Mouse (Mus musculus) testis, postnatal 14 days (tissue): ENCODE data around the gene Vac14.

ENCODE experiments used
- DNase-seq: peaks from one replicate; pipeline ENCODE4 v3.0.0; 2021; ENCODE audit warnings: low spot score

Vac14 gene

DNA sequence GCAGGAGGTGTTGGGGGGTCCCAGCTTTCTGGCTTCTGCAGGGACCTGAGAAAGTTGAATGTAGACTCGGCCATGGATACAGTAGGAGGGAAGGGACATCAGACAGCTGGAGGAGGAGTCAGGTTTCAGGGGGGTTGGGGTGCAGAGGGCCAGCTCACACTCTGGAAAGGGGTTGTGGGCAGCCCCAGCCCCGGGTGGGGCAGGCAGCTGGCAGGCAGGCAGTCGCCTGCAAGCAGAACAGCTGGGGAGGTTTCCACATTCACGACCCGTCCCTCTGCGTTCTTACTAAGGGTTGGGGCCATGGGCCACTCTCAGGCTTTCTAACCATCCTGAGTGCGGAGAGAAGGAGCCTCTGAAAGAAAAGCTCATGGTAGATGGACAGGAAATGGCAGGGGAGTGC lies 98.7 kb downstream of the Vac14 start:
- no peak for DNase-seq

DNA sequence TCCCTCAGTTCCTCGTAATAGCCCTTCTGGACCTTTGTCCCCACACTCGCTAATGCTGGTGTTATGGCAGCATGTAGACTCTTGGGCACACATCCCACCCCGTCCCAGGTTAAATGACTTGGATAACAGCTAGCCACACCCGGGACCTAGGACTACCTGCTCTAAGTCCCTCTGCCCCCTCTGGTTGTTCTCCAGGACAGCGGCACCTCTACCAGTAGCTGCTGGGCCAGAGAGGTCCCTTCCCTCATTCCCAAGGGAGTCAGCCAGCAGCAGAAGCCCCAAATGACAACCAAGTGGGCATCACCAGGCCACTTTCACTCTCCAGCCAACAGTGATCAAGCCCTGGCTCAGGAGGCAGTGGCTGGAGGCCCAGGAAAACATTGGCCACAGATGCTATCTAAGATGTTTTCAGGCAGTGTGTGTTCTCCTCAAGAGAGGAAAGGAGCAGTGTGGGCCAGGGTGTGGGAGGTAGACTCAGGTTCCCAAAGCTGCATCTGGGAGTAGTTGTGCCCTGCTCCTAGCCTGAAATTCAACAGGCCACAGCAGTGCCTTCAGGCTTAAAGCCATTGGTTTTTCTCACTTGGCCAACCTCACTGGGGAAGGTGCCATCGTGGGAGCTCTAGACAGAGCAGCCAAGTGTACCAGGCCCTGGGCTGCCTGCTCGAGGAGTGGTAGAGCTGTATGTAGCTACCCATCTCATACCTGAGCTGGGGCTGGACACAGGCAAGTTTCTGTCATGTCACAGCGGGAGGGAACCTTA lies 100.0 kb downstream of the Vac14 start:
- DNase-seq: no peak

DNA sequence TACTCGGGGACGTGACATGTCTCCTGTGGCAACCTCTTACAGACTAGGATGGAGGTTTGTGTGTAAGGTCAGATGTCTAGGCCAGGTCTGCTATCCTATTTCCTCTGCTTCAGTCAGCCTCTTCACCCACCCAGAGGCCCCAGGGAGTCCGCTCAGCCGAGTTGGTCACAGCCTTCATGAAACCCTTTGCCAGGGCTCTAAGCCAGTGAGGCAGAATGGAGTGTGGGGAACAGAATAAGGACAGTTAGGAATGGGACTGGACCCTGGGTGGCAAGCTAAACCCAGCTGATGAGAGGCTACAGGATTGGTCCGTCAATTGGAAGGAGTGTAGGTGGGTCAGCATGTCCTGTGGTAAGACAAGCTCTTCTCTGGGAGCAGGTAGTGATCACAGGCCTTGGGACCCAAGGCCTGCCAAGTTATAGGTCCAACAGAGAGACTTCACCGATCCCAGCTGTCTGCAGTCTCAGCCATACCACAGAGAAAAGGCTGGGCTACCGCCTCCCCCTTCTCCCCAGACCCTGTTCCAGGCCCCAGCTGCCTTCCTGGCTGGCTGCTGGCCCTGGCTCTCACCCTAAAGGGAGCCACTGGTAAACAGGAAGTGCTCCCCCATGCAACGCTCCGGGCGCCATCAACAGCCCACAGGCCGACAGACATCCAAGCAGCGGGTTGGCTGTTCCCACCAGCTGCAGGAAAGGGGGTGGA lies 100.7 kb downstream of the Vac14 start:
- no peak for DNase-seq

DNA sequence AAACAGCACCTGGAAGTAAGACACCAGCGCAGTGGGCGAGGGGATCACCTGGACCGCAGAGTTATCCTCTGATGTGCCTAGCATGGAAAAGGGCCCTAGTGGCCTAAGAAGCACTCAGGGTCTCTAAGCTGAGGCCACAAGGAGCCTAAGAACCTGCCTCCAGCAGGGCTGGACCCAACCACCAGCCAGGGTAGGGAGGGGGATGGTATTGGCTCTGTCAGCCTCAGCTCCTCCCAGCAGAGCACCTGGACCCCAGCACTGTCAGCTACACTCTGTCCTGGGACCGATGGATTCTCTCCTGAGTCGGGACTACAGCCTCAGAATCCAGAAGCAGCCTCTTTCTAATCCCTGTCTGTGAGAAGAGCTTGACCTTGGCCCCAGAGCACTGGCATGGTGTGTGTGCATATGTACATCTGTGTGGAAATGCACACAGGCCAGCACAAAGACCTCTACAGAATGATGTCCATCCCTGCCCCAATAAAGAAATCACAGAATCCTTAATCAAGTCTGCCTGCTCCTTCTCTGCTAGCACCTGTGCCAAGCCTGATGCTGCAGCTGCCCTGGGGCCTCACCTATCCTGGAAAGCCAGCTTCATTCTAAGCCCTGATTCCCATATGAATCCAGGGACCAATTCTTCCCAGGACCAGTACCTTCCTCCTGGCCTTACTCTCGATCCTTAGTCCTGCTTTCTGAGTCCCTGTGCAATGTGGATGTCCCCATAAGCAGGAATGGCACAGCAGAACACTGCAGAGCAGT lies 101.7 kb downstream of the Vac14 start:
- DNase-seq: no peak

DNA sequence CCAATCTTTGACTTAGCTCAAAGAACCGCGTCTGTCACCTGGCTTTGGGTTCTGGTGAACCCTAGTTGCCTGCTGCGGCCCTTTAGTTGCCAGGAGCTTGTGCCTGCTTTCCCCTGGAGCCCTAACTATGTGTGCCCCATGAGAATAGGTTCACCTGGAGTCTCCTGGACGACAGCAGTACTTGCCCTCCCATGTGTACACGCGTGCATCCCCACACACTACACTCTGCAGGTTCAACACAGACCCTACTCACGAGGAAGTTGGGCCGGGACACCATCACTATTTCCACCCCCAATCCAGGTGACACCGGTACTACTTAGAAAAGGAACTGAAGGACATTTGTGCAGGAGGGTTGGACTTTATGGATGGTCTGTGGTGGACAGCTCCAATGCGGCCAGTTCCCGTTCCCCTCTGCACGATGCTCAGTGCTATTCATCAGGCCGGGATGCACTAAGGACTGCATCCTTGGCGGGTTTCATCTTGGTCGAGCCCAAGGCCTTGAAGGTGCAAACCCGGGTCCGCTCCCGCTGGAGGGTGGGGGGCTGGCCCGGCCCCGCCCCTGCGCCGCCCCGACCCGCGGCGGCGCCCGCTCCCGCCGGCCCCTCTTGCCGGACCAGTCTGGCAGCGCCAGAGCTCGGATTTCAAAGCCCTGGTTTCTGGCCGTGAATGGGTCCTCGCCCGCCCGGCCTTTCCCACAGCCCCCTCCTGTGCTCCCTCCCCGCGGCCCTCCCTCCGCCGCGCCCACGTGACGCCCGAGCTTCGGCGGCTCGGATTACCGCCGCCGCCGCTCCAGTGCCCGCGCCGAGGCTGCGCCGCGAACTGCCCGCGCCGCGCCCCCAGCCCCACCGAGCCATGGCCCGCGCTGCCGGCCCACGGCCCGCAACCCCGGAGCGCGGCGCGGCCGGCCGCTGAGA lies 102.6 kb downstream of the Vac14 start, which contains the start of gene Mtss1l:
Gene Mtss1l, plus strand, starts transcription at position 792 of the 914 bp plus-strand sequence.
- DNase-seq: peak; percentile 73

DNA sequence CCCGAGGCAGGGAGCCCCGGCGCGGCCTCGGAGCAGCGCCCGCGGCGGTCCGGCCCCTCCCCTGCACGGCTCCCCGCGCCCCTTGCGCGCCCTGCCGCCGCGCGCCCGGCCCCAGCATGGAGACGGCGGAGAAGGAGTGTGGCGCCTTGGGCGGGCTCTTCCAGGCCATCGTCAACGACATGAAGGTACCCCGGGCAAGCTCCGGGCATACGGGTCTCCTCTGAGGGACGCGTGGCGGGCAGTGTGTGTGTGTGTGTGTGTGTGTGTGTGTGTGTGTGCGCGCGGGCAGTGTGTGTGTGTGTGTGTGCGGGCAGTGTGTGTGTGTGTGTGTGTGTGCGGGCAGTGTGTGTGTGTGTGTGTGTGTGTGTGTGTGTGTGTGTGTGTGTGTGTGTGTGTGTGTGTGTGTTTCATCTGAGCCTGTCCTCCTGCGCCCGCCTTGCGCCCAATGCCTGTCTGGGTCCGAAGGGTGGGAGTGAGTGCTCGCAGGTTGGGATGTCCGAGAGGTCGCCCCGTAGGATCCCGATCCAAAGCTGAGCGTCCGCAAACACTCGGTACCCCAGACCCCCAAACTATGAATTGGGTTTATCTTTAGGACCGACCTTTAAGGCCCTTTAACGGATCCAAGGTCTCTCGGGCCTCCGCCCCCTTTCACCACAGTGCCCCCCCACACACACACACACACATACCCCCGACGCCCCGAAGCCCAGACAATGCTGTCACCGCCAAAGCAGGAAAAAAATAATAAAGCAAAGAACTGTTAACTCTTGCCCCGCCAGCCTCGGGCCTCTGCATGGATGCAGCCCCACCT lies 103.4 kb downstream of the Vac14 start:
- no peak for DNase-seq

DNA sequence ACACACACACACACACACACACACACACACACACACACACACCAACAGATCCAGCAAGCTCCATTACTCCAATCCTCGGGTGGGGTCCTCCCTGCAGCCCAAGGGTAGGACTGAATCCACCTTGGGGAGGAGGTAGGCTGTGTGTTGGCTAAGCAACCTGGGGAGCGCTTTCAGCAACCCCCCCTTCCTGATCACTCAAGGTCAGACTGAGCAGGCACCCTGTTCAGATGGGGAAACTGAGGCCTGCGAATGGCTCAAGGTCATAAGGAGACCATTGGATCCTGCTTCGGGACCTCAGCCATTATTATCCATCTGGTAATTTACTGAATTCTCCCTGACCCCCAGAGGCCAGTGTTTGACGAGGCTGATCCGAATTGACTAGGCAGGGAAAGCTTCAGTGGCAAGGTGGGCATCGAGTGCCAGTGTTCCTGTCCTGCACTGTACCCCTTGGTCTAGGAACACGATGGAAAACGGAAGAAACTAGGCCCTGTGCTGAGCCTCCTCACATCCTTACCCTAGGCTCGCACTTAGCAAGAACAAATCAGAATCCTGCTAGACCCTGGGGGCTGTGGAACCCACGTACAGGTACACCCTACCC lies 104.1 kb downstream of the Vac14 start:
- no peak for DNase-seq

DNA sequence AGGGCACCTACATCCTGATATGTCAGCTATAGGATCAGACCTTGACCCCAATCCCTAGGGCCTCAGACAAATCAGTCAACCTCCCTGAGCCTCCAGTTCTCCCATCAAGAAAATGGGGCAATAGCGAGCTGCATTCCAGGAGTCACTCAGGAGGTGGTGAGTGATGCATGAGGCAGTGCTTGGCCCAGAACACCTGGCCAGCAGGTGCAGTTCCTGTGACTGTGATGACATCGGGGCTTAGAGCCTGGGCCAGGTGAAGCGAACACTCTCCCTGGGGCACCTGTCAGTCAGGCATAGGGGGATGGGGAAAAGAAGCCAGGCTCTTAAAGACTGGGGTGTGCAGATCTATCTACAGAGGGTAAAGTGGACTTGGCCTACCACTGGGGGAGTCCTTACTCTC lies 106.1 kb downstream of the Vac14 start:
- DNase-seq: no peak

DNA sequence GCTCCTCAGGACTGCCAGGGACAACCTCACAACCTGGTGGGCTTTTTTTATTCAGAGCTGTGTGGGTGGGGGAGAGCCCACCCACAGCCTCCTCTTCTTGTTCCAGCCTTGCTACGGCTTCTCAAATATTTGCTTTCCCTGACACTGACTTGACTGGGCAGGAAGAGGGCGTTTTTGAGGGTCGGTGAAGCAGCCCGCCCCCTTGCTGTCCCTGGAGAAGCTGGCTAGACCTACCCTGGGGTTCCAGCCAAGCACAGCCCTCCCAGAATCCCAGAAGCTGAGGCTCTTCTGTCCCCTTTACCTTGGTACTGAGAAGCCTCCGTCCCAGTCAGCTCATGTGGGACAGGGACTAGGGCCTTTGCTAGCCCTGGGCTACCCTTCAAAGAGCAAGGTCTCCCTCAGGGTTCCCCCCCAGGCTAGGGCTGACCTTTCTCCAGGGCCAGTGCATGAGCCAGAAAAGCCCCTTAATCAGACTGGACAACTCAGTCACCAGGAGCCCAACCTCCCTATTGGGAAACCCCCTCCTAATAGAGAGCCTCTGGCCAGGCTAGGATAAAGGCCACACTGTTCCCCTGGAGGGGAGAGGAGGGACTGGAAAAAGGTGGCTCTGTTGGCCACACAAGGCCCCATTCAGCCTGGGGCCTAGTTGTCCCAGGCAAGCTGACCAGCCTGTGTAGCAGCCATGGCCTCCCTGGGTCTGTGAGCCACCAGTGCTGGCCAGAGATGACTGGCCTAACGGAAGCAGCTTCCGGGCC lies 106.9 kb downstream of the Vac14 start:
- DNase-seq: no peak

DNA sequence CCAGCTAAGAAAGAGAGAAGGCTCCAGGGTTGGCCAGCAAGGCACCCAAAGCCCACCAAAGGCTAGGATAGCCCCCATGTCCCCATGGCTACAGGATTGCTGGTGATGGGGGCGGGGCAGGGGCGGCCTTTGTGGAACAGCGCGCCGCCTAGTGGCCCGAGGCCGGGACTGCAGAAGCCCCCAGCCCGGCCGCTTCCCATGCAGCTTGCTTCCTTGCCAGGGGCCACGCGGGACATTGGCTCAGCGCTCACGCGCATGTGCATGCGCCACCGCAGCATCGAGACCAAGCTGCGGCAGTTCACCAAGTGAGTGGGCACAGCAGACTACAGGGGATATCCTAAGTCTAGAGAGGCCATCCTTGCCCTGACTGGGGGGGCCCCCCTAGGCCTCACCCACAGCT lies 108.5 kb downstream of the Vac14 start:
- peak; percentile 65 for DNase-seq

DNA sequence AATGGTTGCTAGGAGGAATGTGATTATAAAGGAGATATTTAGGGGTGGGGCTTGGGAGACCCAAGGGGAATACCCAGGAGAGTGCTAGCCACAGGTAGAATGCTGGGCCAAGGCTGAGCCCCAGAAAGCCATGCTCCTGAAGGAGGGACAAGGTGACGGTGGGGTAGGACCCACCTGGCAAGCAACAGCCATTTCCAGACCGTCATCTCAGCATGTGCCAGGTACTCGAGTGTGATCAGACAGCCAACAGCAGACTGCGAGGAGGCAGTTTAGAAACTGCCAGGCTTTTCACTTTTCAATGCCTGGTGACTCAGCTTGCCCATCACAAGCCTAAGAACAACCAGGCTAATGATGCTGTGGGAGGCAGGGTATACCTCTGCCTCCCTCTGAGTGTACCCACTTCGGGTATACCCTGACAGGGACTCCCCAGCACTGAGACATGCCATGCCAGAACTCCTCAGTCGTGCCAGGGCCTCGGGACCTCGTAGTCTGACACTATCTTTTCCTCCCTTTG lies 113.0 kb downstream of the Vac14 start:
- no peak for DNase-seq

DNA sequence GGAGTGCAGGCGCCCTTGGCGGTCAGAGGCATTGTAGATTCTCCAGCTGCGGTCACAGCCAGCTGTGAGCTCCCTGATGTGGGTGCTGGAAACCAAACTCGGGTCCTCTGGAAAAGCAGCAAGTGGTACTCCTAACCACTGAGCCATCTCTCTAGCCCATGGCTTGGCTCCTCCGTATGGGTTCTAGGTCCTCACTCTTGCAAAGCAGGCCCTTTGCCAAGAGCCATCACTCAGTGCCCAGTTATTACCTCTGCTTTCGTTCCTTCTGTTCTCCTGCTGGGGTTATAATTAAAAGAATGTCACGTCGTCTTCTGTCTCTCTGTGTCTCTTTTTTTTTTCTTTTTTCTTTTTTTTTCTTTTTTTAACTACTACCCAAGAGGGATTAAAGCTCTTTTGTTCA lies 114.7 kb downstream of the Vac14 start:
- DNase-seq: no peak

DNA sequence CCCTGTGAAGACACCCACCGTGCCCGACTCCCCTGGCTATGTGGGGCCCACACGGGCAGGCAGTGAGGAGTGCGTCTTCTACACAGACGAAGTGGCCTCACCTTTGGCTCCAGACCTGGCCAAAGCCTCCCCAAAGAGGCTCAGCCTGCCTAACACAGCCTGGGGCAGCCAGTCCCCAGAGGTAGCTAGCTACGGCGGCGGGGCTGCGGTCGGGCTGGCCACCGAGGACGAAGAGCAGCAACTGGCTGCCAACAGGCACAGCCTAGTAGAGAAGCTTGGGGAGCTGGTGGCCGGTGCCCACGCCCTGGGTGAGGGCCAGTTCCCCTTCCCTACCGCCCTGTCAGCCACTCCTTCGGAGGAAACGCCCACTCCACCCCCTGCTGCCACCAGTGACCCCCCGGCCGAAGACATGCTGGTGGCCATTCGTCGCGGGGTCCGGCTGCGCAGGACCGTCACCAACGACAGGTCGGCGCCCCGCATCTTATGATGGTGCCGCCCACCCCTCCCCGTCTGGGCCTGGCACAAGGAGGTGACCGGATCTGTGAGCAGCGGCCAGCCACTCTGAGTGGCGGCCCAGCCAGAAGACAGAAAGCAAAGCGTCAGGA lies 120.3 kb downstream of the Vac14 start:
- no peak for DNase-seq

DNA sequence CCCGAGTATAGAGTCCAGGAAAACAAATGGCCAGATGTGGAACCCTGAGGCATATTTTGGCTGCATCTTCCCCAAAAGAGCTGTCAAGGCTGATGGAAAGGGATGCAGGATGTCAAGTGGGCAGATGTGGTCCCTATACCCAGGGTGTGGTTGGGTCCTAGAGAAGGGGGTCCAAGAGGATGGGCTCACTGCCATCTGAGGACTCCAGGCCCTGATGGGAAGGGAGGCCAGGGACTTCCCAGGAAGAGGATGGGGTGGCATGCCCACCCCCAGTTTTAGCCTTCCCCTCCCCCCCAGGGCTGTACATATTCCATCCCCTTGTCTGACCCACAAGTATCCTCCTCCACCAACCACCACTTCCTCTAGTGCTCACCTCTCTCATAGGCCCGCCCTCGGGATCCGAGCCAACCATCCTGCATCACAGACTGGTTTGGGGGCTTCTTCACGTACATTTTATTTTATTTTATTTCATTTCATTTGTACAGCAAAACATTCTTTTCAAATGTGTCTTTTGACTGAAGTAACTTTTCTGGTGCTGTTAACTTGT lies 122.3 kb downstream of the Vac14 start:
- no peak for DNase-seq

DNA sequence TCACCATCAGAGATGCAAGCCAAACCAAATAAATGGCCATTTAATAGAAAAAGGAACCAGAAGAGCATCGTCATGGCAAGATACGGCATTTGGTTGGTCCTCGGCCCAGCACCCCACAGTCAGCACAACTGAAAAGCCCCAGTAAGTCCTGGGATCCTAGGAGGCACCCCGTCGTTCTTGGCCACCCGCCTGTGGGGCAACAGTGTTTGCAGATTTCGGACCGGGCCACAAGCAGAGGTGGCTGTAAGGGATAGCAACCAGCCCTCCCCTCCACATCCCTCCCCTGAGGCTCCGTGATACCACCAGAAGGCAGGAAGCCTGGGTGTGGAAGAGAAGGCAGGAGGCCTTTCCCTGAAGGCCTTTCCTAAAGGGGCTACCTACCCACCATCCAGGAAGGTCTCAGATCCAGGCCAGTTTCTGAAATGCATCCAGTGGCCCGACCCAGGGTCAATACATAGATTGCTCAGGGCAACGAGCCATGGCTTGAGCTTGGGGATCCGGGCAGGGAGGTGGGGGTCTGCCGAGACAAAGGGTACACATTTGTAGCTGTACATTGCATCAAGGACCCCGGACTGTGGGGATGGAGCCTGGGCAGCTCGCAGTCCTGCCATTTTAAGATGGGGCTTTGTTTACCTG lies 123.5 kb downstream of the Vac14 start:
- DNase-seq: no peak

DNA sequence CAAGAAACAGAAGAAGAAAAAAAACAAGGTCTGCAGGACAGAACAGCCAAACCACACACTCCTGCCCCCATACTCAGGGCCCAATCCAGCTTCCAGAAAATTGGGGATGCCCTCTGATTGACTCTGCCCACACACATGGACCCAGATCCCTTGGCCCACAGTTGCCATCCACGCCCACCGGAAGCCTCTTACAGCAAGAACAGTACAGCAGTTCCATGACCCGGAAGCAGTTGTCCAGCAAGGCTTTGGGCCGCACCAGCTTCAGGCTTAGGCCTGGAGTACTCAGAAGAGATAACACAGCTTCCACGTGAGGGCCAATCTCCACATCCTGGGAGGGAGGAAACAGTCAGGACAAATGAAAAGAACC lies 124.0 kb downstream of the Vac14 start:
- DNase-seq: no peak

DNA sequence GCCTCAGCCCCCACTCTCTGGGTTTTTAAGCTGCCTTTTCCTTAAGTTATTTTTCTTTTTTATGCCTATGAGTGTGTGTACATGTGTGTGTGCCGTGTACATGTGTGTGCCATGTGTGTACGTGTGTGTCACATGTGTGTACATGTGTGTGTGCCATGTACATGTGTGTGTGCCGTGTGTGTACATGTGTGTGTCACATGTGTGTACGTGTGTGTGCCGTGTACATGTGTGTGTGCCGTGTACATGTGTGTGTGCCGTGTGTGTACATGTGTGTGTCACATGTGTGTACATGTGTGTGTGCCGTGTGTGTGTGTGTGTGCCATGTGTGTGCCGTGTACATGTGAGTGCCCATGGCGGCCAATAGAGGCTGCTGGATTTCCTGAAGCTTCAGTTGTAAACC lies 126.8 kb downstream of the Vac14 start:
- no peak for DNase-seq

DNA sequence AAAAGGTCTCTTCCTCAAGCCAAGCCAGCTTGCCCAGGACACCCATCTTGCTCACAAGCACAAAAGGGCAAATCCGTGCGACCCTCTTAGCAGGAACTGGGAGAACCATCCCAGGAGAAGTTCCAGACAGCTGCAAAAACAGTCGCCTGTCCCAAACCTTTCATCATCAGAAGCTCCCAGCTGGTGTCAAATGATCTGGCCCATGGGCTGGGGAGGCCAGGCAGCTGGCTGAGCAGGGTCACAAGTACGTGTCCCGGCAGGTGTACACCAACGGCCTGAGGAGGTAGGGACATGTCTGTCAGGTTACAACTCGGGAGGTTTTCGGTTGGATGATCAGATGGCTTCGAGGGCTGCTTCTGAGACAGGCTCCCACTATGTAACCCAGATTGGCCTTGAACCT lies 128.3 kb downstream of the Vac14 start:
- DNase-seq: no peak
